Comparison of ENCODE assay signal across 25 mouse cellular contexts in the genomic region with DNA sequence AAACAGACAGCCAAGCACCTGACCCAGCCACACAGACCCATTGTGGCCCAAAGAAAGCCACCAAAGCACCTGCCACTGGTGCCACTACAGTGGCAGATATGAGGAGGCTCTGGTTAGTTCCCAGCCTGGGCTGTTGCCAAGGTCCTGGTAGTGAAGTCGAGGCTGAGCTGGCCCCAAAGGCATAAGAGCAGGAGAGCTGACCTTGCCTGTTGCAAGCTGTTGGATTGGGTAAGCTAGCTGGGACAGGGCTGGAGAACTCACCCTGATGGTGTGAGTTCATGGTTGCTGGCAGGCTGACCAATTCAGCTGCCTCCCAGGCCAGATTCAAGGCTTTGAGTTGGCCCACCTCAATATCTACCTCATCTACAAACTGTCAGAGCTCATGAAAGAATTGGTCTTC. TPM values are rescaled to one million over a fixed set of nuclear protein-coding genes. Genes with fewer than 3 reads are reported as not detected.
A peak's percentile ranks its signal among the peaks of the same experiment; 100 is the strongest.
DNase-seq lines count a peak whose midpoint lies in the region; ATAC-seq lines count a peak whose summit lies in the region.
"Had no signal": no experiment of that assay in that cellular context is flagged by ENCODE, and none has a peak within 500 bp of the region (broad histone marks: within the 10 kb centered on the region; RNA-seq: fewer than 3 reads in every experiment).

No protein-coding gene starts in this region.

- H3K27ac ChIP-seq in brown adipose tissue, adult 24 weeks (replicated peaks; ENCODE audit: low read depth, low read length), result peak overlapping the region; percentile 86
- H3K27ac ChIP-seq in forebrain, embryonic 11.5 days (ENCODE audit: low read depth, low read length), result no peak overlapping the region
- H3K27ac ChIP-seq: forebrain, embryonic 12.5 days; heart, embryonic 13.5 days; hindbrain, embryonic 13.5 days; kidney, postnatal 0 days; limb, embryonic 12.5 days; liver, embryonic 12.5 days; midbrain, embryonic 12.5 days; stomach, embryonic 15.5 days had no signal

- no peak overlapping the region for H3K4me2 ChIP-seq in forebrain, embryonic 11.5 days (ENCODE audit: low read depth, low read length, severe bottlenecking)
- H3K4me2 ChIP-seq: forebrain, embryonic 12.5 days; heart, embryonic 13.5 days; hindbrain, embryonic 13.5 days; limb, embryonic 12.5 days; liver, embryonic 12.5 days; midbrain, embryonic 12.5 days; stomach, embryonic 15.5 days had no signal

- no peak for ATAC-seq in forebrain, embryonic 11.5 days (replicated peaks; ENCODE audit: low FRiP score)
- ATAC-seq: liver, embryonic 12.5 days had no signal

- WGBS in forebrain, embryonic 11.5 days, result 91% methylated on average over 1 of the region's 1 CpGs

- H3K9ac ChIP-seq in forebrain, embryonic 11.5 days (ENCODE audit: low read length), result no peak overlapping the region
- H3K9ac ChIP-seq: forebrain, embryonic 12.5 days; heart, embryonic 13.5 days; hindbrain, embryonic 13.5 days; limb, embryonic 12.5 days; liver, embryonic 12.5 days; midbrain, embryonic 12.5 days; stomach, embryonic 15.5 days had no signal

- 0 out of 2 replicates have a peak, but pooled peaks cover 2% of the 10 kb centered on the region for H3K4me1 ChIP-seq in brown adipose tissue, adult 24 weeks (ENCODE audit: control insufficient read depth, insufficient read depth, insufficient read length, low read length)
- H3K4me1 ChIP-seq in forebrain, embryonic 11.5 days (replicated peaks; ENCODE audit: control insufficient read depth, insufficient read depth, low read length), result no peaks in the 10 kb centered on the region
- H3K4me1 ChIP-seq: forebrain, embryonic 12.5 days; heart, embryonic 13.5 days; hindbrain, embryonic 13.5 days; limb, embryonic 12.5 days; liver, embryonic 12.5 days; midbrain, embryonic 12.5 days; stomach, embryonic 15.5 days had no signal

- DNase-seq in gastrocnemius, adult 18-20 months (ENCODE audit: low spot score), result peak; percentile 14
- no peak for DNase-seq in gastrocnemius, postnatal 4 days (ENCODE audit: low spot score in 2 of 2)
- peak; percentile 85 for DNase-seq in adrenal gland, adult 8-10 months
- peak; percentile 26 for DNase-seq in skeletal muscle tissue, adult 2 months (ENCODE audit: low read depth, low spot score)
- DNase-seq in yolk sac, embryonic 10.5 days (ENCODE audit: low spot score), result no peak
- no peak for DNase-seq in forebrain, embryonic 11.5 days (ENCODE audit: low spot score)
- DNase-seq: cerebellum, adult 11 months; cerebellum, postnatal 14 days; heart, adult 18-20 months; heart, postnatal 14 days; kidney, adult 11 months; lung, adult 18-20 months; lung, postnatal 10 days; right cerebral cortex, postnatal 14 days; thymus, postnatal 36 days had no signal

- no peak overlapping the region for H3K4me3 ChIP-seq in brown adipose tissue, adult 24 weeks (ENCODE audit: insufficient read depth, low read depth, low read length)
- no peak overlapping the region for H3K4me3 ChIP-seq in forebrain, embryonic 11.5 days (ENCODE audit: low read depth, low read length)
- H3K4me3 ChIP-seq: forebrain, embryonic 12.5 days; heart, embryonic 13.5 days; hindbrain, embryonic 13.5 days; limb, embryonic 12.5 days; liver, embryonic 12.5 days; midbrain, embryonic 12.5 days; stomach, embryonic 15.5 days had no signal

- no peaks in the 10 kb centered on the region for H3K9me3 ChIP-seq in forebrain, embryonic 11.5 days (ENCODE audit: control insufficient read depth, low read length)
- H3K9me3 ChIP-seq: forebrain, embryonic 12.5 days; heart, embryonic 13.5 days; hindbrain, embryonic 13.5 days; limb, embryonic 12.5 days; liver, embryonic 12.5 days; midbrain, embryonic 12.5 days; stomach, embryonic 15.5 days had no signal

- H3K27me3 ChIP-seq in forebrain, embryonic 11.5 days (ENCODE audit: control insufficient read depth, insufficient read depth, low read length), result no peaks in the 10 kb centered on the region
- H3K27me3 ChIP-seq: forebrain, embryonic 12.5 days; heart, embryonic 13.5 days; hindbrain, embryonic 13.5 days; liver, embryonic 12.5 days; midbrain, embryonic 12.5 days; stomach, embryonic 15.5 days had no signal

- H3K36me3 ChIP-seq in forebrain, embryonic 11.5 days (ENCODE audit: control insufficient read depth, insufficient read depth, low read length), result no peaks in the 10 kb centered on the region
- H3K36me3 ChIP-seq: forebrain, embryonic 12.5 days; heart, embryonic 13.5 days; hindbrain, embryonic 13.5 days; limb, embryonic 12.5 days; liver, embryonic 12.5 days; midbrain, embryonic 12.5 days; stomach, embryonic 15.5 days had no signal

RNA-seq across cellular contexts. Expression of a gene that starts 4.7 kb away (rescaled TPM):
- under 1 TPM; 0.11 to 0.17 TPM for total RNA-seq in gastrocnemius, adult 18-20 months (2021)
- 1 to 10 TPM; 1.1 to 1.5 TPM for total RNA-seq in gastrocnemius, postnatal 4 days (2021)
- 1 to 10 TPM; 1.1 to 2.2 (median 1.6) TPM for total RNA-seq in adrenal gland, adult 8-10 months (2022)
- 0.21 and 0.44 TPM in 2 replicates for polyA plus RNA-seq in brown adipose tissue, adult 24 weeks (2012; ENCODE audit: insufficient read depth, insufficient read length, missing spikeins)
- 0.44 and 0.49 TPM in 2 replicates for polyA plus RNA-seq in forebrain, embryonic 11.5 days (2014; fragmentation: Nextera tagmentation; extraction: Ambion mirVana)
- total RNA-seq: layer of hippocampus, adult 18-20 months had no signal

RNA-seq across cellular contexts. Expression of a gene that starts 47.1 kb away (rescaled TPM):
- total RNA-seq in gastrocnemius, adult 18-20 months (2021), result under 1 TPM; 0.66 to 0.78 TPM
- total RNA-seq in gastrocnemius, postnatal 4 days (2021), result under 1 TPM; 0.54 to 0.96 TPM
- 10 to 100 TPM in 2 of 4 experiments, 1 to 10 TPM in 1, under 1 TPM in 1; 0.86 to 19.5 (median 7.6) TPM for total RNA-seq in adrenal gland, adult 8-10 months (2022)
- 53.3 and 74.1 TPM in 2 replicates for polyA plus RNA-seq in brown adipose tissue, adult 24 weeks (2012; ENCODE audit: insufficient read depth, insufficient read length, missing spikeins)
- 4.5 and 4.8 TPM in 2 replicates for polyA plus RNA-seq in forebrain, embryonic 11.5 days (2014; fragmentation: Nextera tagmentation; extraction: Ambion mirVana)

Comparison
In these comparisons a context has a peak if more than half of its experiments do, and no peak if none do; other contexts are left out.
1. DNase-seq: peak in gastrocnemius, adult 18-20 months (single experiment), adrenal gland, adult 8-10 months (single experiment) and skeletal muscle tissue, adult 2 months (single experiment); none in gastrocnemius, postnatal 4 days (0 of 2), yolk sac, embryonic 10.5 days (single experiment) and forebrain, embryonic 11.5 days (single experiment).